Mouse (Mus musculus) monocyte, adult 5-6 weeks (primary cell): ENCODE data around the gene Slc38a1. TPM values are rescaled to one million over a fixed set of nuclear protein-coding genes. Genes with fewer than 3 reads are reported as not detected.

Experiments
- ATAC-seq: fragments of 153-309, 156-312 bp; replicated peaks from 2 replicates; pipeline ENCODE4 v1.8.0; 2017; ENCODE audit warnings: mild to moderate bottlenecking; ENCODE audit not compliant: low TSS enrichment, insufficient number of reproducible peaks, severe bottlenecking, poor library complexity, low FRiP score
- total RNA-seq: library from RNA; stranded (forward); fragments of 200-1000, 200-491, 200-594 nt; gene quantifications from 3 replicates; pipeline ENCODE4 v1.2.3, GENCODE M21; 2017

Slc38a1 gene
- total RNA-seq, 1 experiment from 2014 or later = 76.1 TPM

DNA sequence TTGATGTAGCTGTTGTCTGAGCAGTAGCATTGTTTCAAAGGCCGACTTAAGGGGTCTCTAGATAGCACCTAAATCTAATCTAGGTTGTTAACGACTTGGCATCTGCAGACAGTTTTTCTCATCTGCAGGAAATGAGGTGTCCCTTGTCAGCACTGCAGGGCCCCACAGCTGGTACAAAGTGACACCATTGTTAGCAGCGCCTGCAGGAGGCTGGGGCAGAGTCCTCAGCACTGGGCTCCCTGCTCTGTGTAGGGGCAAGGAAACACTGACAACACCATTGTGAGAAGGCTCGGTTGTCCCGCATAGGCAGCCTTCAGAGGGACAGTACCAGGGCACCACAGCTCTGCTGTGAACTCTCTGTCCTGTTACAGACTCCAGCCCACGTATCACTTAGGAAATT, 115.0 kb downstream of the Slc38a1 start:
- no peak for ATAC-seq

DNA sequence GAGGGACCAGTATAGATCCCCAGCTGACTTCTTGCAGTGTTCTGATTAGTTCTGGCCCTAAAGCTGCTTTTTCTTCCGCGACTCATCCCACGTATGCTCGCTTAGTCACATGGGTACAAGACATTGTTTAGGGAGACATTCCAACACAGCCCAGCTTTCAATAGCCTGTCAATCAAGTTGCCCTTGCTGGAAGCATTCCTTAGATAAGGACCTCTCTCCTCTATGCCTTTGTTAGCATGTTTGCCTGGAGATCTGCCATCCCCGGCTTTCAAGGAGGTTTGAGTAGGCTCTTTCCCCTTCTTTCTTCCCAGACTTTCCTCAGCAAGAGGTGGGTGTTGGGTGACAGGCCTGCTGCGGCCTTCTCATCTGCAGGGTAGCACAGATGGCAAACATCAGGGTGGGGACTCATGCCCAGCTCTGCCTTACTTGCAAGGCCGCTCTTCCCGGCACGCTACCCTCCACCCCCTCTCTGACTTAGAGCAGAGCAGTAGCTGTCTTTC, 118.4 kb downstream of the Slc38a1 start:
- ATAC-seq = no peak

Other genes starting within 250 kb of the Slc38a1 start
- 118 to 153 TPM (median 120 TPM) in 3 replicates for gene Scaf11, start 182.1 kb downstream of the Slc38a1 start, total RNA-seq
- 65.4 to 124 TPM (median 68.3 TPM) in 3 replicates for gene Slc38a2, start 56.8 kb upstream of the Slc38a1 start, total RNA-seq